Mouse (Mus musculus) liver, embryonic 15.5 days (tissue): ENCODE measurements around the gene Alkbh6. TPM values are rescaled to one million over a fixed set of nuclear protein-coding genes. Genes with fewer than 3 reads are reported as not detected.

Experiments
- ATAC-seq: fragments of 200-750 bp; cut with Nextera tagmentation; 2 replicates; pipeline ENCODE4 v1.8.0; 2017; ENCODE audit warnings: moderate number of reproducible peaks, mild to moderate bottlenecking, moderate library complexity; ENCODE audit not compliant: insufficient read depth
- H3K27ac ChIP-seq: fragments of 300-500 bp; sonication (generic); replicated peaks from 2 replicates; pipeline ENCODE4 v1.5.1; 2015; ENCODE audit warnings: mild to moderate bottlenecking, inconsistent platforms
- H3K27me3 ChIP-seq: fragments of 300-500 bp; sonication (generic); 2 replicates; pipeline ENCODE4 v1.6.1; 2015; ENCODE audit warnings: mild to moderate bottlenecking, inconsistent platforms
- H3K36me3 ChIP-seq: fragments of 300-500 bp; sonication (generic); replicated peaks from 2 replicates; pipeline ENCODE4 v1.6.1; 2015; ENCODE audit warnings: moderate library complexity, mild to moderate bottlenecking, inconsistent platforms
- H3K4me1 ChIP-seq: fragments of 300-500 bp; sonication (generic); replicated peaks from 2 replicates; pipeline ENCODE4 v1.6.1; 2015; ENCODE audit warnings: inconsistent platforms
- H3K4me2 ChIP-seq: fragments of 300-500 bp; sonication (generic); 2 replicates; pipeline ENCODE4 v1.6.1; 2015; ENCODE audit warnings: moderate library complexity, mild to moderate bottlenecking, inconsistent platforms
- H3K4me3 ChIP-seq: fragments of 300-500 bp; sonication (generic); replicated peaks from 2 replicates; pipeline ENCODE4 v1.5.1; 2015; ENCODE audit warnings: mild to moderate bottlenecking, inconsistent platforms
- H3K9ac ChIP-seq: fragments of 300-500 bp; sonication (generic); 2 replicates; pipeline ENCODE4 v1.6.1; 2015; ENCODE audit warnings: moderate library complexity, mild to moderate bottlenecking, inconsistent platforms
- H3K9me3 ChIP-seq: fragments of 300-500 bp; sonication (generic); replicated peaks from 2 replicates; pipeline ENCODE4 v1.6.1; 2016; ENCODE audit warnings: inconsistent platforms
- WGBS: fragments of 180-500 bp; shearing (Covaris S2); methylation state at CpG from one replicate; pipeline ENCODE4 v1.1.7; 2015; ENCODE audit warnings: mixed read lengths; ENCODE audit not compliant: insufficient replicate concordance; 5-methylcytosine and 5-hydroxymethylcytosine counted together
- polyA plus RNA-seq: library from polyadenylated mRNA; unstranded; fragments of >200 nt; fragmentation: Nextera tagmentation; extraction: Ambion mirVana; gene quantifications from 2 replicates; pipeline ENCODE4 v1.2.1, GENCODE M21; 2015

Gene Alkbh6
- polyA plus RNA-seq, 1 experiment from 2014 or later: 15.9 TPM

DNA sequence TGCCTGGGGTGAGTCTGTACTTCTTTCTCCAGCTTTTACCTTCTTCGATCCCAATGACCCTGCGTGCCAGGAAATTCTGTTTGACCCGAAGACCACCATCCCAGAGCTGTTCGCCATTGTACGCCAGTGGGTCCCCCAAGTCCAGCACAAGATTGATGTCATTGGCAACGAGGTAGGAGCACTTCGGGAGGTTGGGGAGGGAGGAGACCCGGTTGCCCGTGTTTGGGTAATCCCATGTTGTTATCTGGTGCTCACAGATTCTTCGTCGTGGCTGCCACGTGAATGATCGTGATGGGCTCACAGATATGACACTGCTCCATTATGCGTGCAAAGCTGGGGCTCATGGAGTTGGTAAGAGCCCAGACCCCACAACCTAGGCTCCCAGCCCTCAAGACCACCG lies 11.7 kb upstream of the Alkbh6 start:
- WGBS: 52% methylated on average over 15 of the region's 15 CpGs
- H3K27ac ChIP-seq: no peak overlapping the region
- no peak overlapping the region for H3K4me2 ChIP-seq
- H3K4me3 ChIP-seq: no peak overlapping the region
- H3K36me3 ChIP-seq: no peaks in the 10 kb centered on the region
- peaks cover 4% of the 10 kb centered on the region for H3K27me3 ChIP-seq
- ATAC-seq: no peak
- no peaks in the 10 kb centered on the region for H3K4me1 ChIP-seq
- no peak overlapping the region for H3K9ac ChIP-seq
- H3K9me3 ChIP-seq: no peaks in the 10 kb centered on the region

DNA sequence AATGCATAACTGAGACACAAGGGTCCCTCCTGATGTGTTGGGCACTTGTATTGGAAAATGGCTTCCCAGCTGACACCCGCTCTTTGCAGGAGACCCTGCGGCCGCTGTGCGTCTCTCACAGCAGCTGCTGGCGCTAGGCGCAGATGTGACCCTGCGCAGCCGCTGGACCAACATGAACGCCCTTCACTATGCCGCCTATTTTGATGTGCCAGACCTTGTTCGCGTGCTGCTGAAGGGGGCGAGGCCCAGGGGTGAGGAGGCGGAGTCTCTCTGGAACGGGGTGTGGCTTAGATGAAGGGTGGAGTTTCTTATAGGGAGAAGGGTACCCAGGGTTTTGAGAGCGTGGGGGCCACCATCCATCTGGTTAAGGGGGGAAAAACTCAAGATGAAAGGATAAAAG lies 11.3 kb upstream of the Alkbh6 start:
- H3K36me3 ChIP-seq: no peaks in the 10 kb centered on the region
- ATAC-seq: no peak
- no peak overlapping the region for H3K9ac ChIP-seq
- H3K27me3 ChIP-seq: no peaks in the 10 kb centered on the region
- no peaks in the 10 kb centered on the region for H3K9me3 ChIP-seq
- H3K4me3 ChIP-seq: no peak overlapping the region
- H3K4me2 ChIP-seq: no peak overlapping the region
- no peak overlapping the region for H3K27ac ChIP-seq
- H3K4me1 ChIP-seq: no peaks in the 10 kb centered on the region
- WGBS: 73% methylated on average over 16 of the region's 16 CpGs

DNA sequence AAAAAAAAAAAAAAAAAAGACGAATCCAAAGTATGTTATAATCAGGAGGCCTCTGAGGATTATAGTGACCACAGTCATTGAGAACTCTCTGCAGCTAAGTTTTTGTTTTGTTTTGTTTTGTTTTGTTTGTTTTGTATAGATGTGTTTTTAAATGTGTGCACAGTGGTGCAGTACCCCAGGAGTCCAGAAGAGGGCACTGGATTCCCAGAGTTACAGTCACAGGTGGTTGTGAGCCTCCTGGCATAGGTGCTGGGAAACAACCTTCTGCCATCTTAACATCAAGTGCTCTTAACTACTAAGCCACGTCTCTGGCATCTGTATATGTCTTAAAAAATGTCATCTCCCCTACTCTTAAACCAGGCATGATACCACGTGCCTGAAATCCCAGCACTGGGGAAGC lies 7.6 kb upstream of the Alkbh6 start:
- no peak overlapping the region for H3K4me3 ChIP-seq
- H3K27me3 ChIP-seq: no peaks in the 10 kb centered on the region
- no peak overlapping the region for H3K9ac ChIP-seq
- H3K4me2 ChIP-seq: no peak overlapping the region
- WGBS: 24% methylated on average over 3 of the region's 3 CpGs
- no peaks in the 10 kb centered on the region for H3K4me1 ChIP-seq
- no peak overlapping the region for H3K27ac ChIP-seq
- H3K36me3 ChIP-seq: no peaks in the 10 kb centered on the region
- H3K9me3 ChIP-seq: no peaks in the 10 kb centered on the region
- ATAC-seq: no peak

DNA sequence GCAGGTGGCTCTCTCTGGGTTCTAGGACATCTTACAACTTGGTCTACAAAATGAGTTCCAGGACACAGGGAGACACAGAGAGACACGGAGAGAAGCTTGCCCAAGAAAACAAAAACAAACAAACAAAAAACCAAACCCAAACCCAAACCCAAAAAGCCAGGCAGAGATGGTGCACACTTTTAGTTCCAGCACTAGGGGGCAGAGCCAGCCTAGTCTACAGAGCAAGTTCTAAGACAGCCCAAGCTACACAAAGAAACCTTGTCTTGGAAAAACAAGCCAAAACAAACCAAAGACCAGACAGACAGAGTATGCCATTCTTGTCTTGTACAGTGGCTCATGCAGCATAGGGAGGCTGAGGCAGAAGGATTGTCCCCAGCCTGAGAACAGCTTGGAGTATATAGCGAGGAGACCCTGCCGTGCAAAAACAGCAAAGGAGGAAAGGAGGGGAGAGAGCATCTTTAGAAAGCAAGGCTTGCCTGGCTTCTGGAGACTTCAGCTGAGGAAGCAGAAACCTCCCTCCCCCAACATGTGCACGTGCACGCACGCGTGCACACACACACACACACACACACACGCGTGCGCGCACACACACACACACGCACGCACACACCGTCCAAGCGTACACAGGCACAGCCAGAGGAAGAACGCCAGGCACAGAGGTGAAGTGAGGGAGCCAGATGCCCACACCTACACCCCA lies 2.3 kb upstream of the Alkbh6 start:
- Histone ChIP-seq H3K9ac (no peak overlapping the region), H3K4me1 (peaks cover 22% of the 10 kb centered on the region), H3K4me3 (no peak overlapping the region), H3K4me2 (no peak overlapping the region), H3K27me3 (no peaks in the 10 kb centered on the region), H3K9me3 (no peaks in the 10 kb centered on the region), H3K27ac (no peak overlapping the region), H3K36me3 (no peaks in the 10 kb centered on the region)
- ATAC-seq: no peak
- WGBS: 84% methylated on average over 16 of the region's 16 CpGs

DNA sequence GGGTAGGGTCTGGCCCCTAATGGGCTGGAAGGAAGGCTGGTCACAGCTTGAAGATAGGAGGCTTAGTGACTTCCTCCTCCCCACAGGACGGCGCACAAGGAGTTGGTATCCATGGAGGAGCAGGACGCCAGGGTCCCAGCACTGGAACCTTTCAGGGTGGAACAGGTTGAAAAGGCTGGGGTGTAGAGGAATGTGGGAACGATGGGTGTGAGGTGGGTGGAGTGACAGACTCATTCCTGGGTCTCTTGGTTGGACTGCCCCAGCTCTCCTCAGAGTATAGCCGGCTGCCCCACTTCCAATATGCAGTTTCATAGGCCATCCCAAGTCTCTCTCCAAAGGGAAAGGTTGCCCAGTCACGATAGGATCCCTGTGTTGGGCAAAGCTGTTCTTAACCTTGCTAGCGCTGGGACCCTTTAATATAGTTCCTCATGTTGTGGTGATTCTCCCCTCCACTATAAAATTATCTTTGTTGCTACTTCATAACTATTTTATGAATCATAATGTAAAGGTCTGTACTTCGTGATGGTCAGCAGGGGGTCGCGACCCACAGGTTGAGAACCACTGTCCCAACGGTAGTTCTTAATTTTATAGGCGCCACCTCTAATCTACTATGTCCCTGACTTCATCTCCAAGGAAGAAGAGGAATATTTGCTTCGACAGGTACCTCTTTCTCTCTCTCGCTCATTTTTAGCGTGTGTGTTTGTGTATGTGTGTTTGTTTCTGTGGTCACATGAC lies 1.0 kb downstream of the Alkbh6 start:
- H3K4me2 ChIP-seq: peak overlapping the region; percentile 86
- peak overlapping the region; percentile 48; the same call in 1 of the 2 replicates for H3K9ac ChIP-seq
- H3K4me1 ChIP-seq: peaks cover 24% of the 10 kb centered on the region
- no peak for ATAC-seq
- H3K9me3 ChIP-seq: no peaks in the 10 kb centered on the region
- no peaks in the 10 kb centered on the region for H3K27me3 ChIP-seq
- no peak overlapping the region for H3K27ac ChIP-seq
- 0 out of 2 replicates have a peak, but pooled peaks cover 3% of the 10 kb centered on the region for H3K36me3 ChIP-seq
- 51% methylated on average over 15 of the region's 15 CpGs for WGBS
- H3K4me3 ChIP-seq: peak overlapping the region; percentile 64

DNA sequence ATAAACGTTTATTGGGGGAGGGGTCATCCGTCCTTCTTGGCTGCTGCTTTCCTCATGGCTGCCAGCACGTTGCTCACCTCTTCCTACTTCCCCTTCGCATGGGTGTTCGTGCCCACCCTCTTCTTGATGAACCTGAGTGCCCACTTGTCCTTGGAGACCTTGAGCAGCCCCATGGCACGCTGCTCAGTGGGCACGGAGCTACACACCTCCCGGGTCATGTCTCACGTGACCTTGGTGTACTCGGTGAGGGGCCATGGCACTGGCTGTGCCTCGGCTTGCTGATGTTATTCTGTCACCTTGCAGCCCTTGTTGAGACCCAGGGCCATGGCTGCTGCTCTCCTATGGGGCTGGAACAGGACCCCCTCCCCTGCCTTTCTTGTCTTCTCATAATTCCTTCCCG lies 1.6 kb downstream of the Alkbh6 start:
- H3K27ac ChIP-seq: no peak overlapping the region
- H3K4me2 ChIP-seq: no peak overlapping the region
- peaks cover 28% of the 10 kb centered on the region for H3K4me1 ChIP-seq
- no peak overlapping the region for H3K4me3 ChIP-seq
- no peak for ATAC-seq
- WGBS: 68% methylated on average over 12 of the region's 12 CpGs
- H3K27me3 ChIP-seq: no peaks in the 10 kb centered on the region
- H3K9ac ChIP-seq: no peak overlapping the region
- H3K9me3 ChIP-seq: no peaks in the 10 kb centered on the region
- H3K36me3 ChIP-seq: 0 out of 2 replicates have a peak, but pooled peaks cover 3% of the 10 kb centered on the region

DNA sequence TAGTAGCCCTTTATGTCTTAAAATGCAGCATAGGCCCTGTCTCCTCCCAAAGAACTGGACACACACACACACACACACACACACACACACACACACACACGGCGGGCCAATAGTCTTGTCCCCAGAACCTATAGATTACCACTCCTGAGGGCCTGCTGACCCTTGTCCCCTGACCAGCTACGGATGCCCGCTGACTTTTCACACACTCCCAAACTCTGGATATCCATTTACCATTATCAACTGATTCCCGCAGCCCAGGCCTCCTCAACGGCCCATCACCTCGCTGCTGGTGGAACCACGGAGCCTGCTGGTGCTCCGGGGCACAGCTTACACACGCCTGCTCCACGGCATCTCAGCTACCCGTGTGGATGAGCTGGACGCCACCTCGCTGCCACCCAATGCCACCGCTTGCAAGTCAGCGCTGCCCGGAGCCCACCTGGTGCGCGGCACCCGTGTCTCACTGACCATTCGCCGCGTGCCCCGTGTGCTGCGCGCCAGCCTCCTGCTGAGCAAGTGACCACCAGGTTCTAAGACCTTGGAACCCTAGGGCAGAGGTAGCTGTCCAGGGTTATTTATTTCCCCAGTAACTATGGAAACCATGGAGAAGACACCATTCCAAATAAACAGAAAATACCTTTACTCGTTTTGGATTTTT lies 5.3 kb downstream of the Alkbh6 start:
- Histone ChIP-seq H3K4me3 (peak overlapping the region; percentile 46), H3K27me3 (no peaks in the 10 kb centered on the region), H3K9me3 (no peaks in the 10 kb centered on the region), H3K4me1 (peaks cover 25% of the 10 kb centered on the region), H3K27ac (no peak overlapping the region; the same call in 1 of the 2 replicates), H3K36me3 (0 out of 2 replicates have a peak, but pooled peaks cover 3% of the 10 kb centered on the region), H3K9ac (no peak overlapping the region), H3K4me2 (peak overlapping the region; percentile 47)
- WGBS: 60% methylated on average over 27 of the region's 27 CpGs
- ATAC-seq: peak; percentile 20; the same call in 1 of the 2 replicates

DNA sequence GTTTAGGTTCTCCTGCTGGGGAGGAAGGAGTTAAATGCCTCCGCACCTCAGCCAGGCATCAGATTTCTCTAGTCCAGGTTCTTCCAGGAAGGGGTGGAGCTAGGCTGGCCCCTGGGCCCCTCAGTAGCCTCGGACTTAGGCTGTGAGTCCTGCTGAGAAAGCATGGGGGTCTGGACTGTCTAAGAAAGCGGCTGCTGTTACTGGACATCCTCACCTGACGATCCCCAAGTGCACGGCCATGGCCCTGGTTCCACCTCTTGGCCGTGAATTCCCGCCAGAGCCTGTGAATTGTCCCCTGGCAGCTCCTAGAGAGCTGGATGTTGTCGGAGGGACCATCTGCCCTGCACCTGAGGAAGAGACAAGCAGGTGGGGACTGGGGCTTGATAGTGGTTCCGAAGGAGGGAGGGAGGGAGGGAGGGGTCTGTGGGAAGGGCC lies 6.2 kb downstream of the Alkbh6 start, which contains the start of gene Syne4:
Gene Syne4, plus strand, starts transcription at position 87 of the 435 bp plus-strand sequence.
- peak within 1 kb of the TSS; percentile 47 for H3K4me2 ChIP-seq
- 9% methylated on average over 9 of the region's 9 CpGs for WGBS
- no peak within 1 kb of the TSS; the same call in 1 of the 2 replicates for H3K27ac ChIP-seq
- peak within 1 kb of the TSS; percentile 11; the same call in 1 of the 2 replicates for H3K9ac ChIP-seq
- peak within 1 kb of the TSS; percentile 46 for H3K4me3 ChIP-seq
- ATAC-seq: 0 out of 2 replicates have a peak, but pooled peaks have one; percentile 30
- H3K27me3 ChIP-seq: no peaks in the 10 kb centered on the region
- H3K36me3 ChIP-seq: 0 out of 2 replicates have a peak, but pooled peaks cover 3% of the 10 kb centered on the region
- H3K4me1 ChIP-seq: peaks cover 16% of the 10 kb centered on the region
- no peaks in the 10 kb centered on the region for H3K9me3 ChIP-seq

DNA sequence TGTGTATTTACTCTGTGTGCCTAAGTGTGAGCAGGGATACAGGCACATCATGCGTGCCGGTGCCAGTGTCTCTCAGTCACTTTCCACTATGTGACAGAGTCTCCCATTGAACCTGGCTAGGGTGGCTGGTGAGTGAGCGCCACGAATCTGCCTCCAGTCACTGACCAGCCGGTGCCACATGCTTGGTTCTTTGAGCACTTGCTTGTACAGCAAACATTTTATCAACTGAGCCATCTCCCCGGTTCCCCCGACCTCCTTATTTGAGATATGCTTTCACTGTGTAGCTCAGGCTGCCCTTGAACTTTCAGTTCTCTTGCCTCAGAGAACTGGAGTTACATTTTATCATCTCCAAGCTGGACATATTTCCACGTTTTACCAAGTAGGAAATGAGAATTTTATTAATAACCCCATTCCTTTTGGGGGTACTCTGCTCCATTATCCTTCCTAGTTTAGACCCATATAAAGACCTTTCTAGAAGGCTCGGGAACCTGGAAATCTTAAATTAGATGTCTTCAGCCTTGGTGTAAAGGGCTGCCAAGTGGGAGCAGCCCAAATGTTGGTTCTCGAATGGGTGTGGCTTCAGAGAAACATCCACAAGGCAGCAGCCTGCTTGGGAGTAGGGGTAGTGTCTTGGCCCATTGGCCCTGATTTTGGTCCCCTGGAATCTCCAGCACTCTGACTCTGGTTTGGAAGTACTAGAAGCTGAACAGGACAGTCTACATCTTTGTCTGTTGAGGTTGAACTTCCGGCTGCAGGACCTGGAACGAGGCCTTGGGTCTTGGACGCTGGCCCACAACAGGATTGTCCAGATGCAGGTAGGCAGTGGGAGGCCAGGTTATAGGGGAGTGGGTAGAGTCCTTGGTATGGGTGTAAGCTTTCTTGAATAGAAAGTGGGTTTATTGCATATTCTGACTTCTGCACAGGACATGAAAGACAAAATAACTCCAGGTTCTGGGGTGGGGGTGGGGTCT lies 7.3 kb downstream of the Alkbh6 start:
- H3K9ac ChIP-seq: no peak overlapping the region

DNA sequence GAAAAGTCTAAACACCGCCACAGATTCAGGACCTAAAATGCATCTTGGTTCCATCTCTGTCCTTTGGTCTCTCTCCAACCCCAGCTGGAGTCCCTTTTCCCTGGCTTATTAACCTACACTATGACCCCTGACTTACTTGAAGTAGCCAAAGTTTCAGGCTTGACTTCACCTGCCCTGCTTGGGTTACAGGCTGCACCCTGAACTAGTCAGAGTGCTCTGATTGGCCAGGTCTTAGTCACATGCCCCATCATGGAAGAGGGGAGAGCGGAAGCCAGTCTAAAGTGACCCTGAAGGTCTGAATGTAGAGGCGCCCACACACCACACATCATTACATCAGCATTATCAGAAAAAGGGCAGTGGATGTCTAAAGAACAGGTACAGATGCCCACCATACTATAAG lies 9.6 kb downstream of the Alkbh6 start:
- H3K36me3 ChIP-seq: no peaks in the 10 kb centered on the region
- no peaks in the 10 kb centered on the region for H3K27me3 ChIP-seq
- H3K4me1 ChIP-seq: peaks cover 40% of the 10 kb centered on the region
- no peak overlapping the region for H3K9ac ChIP-seq
- no peak overlapping the region for H3K4me2 ChIP-seq
- H3K9me3 ChIP-seq: no peaks in the 10 kb centered on the region
- H3K27ac ChIP-seq: no peak overlapping the region
- no peak overlapping the region for H3K4me3 ChIP-seq
- 73% methylated on average over 3 of the region's 3 CpGs for WGBS
- ATAC-seq: no peak

More for the DNA sequence above, 7.3 kb downstream of the Alkbh6 start:
- H3K27me3 ChIP-seq: no peaks in the 10 kb centered on the region
- H3K27ac ChIP-seq: no peak overlapping the region
- ATAC-seq: no peak
- peaks cover 20% of the 10 kb centered on the region for H3K4me1 ChIP-seq
- 50% methylated on average over 13 of the region's 13 CpGs for WGBS
- H3K4me3 ChIP-seq: peak overlapping the region; percentile 30
- peak overlapping the region; percentile 47 for H3K4me2 ChIP-seq
- 0 out of 2 replicates have a peak, but pooled peaks cover 3% of the 10 kb centered on the region for H3K36me3 ChIP-seq
- no peaks in the 10 kb centered on the region for H3K9me3 ChIP-seq
